Comparison of ENCODE assay signal across 8 mouse cellular contexts in the genomic region with DNA sequence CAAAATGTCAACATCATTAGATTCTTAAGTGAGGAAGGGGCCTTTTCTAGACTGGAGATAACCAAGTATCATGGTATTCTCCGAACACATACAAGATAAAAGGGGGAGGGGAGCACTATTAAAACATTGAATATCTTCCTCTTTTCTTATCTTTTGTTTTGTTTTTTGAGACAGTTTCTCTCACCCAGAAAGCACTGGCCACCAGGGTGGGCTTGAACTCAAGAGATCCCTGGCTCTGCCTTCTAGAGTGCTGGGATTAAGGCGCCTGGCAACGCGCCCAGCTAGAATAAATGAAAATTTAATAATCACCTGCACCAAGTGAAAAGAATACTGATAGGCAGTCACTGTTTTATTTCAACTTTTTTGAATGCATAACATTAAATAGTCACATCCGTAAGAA. TPM values are rescaled to one million over a fixed set of nuclear protein-coding genes. Genes with fewer than 3 reads are reported as not detected.
DNase-seq lines count a peak whose midpoint lies in the region; ATAC-seq and TF ChIP-seq lines count a peak whose summit lies in the region.

No protein-coding gene starts in this region.

- no peak for DNase-seq in heart, postnatal 10 days
- DNase-seq in G1E (ENCODE audit: low spot score): no peak
- peak; percentile 28 for DNase-seq in embryonic facial prominence, embryonic 14.5 days (ENCODE audit: low spot score)
- DNase-seq in kidney, postnatal 10 days: peak; percentile 37
- DNase-seq in testis, postnatal 10 days (ENCODE audit: low spot score): no peak
- no peak for DNase-seq in thymus, postnatal 10 days (ENCODE audit: low spot score in 2 of 2)

- H3K4me3 ChIP-seq in heart, embryonic 11.5 days (ENCODE audit: low read depth, low read length): peak overlapping the region; percentile 79
- H3K4me3 ChIP-seq in G1E (ENCODE audit: low read depth, low read length): peak overlapping the region; percentile 89
- peak overlapping the region; percentile 76 for H3K4me3 ChIP-seq in embryonic facial prominence, embryonic 14.5 days (ENCODE audit: low read depth, low read length)
- H3K4me3 ChIP-seq in neural tube, embryonic 15.5 days (replicated peaks): peak overlapping the region; percentile 79

- 31% methylated on average over 5 of the region's 5 CpGs for WGBS in heart, embryonic 11.5 days (ENCODE audit: insufficient replicate concordance)
- 46% methylated on average over 5 of the region's 5 CpGs for WGBS in embryonic facial prominence, embryonic 14.5 days
- WGBS in neural tube, embryonic 15.5 days: 36% methylated on average over 5 of the region's 5 CpGs

- H3K27me3 ChIP-seq in heart, embryonic 11.5 days (ENCODE audit: control insufficient read depth, insufficient read depth, low read length): no peaks in the 10 kb centered on the region
- H3K27me3 ChIP-seq in G1E (ENCODE audit: insufficient read depth, low read length): no peaks in the 10 kb centered on the region
- H3K27me3 ChIP-seq in embryonic facial prominence, embryonic 14.5 days (replicated peaks; ENCODE audit: control insufficient read depth, insufficient read depth, low read length): no peaks in the 10 kb centered on the region
- no peaks in the 10 kb centered on the region for H3K27me3 ChIP-seq in neural tube, embryonic 15.5 days (replicated peaks)

- no peaks in the 10 kb centered on the region for H3K36me3 ChIP-seq in heart, embryonic 11.5 days (ENCODE audit: control insufficient read depth, insufficient read depth, low read length)
- H3K36me3 ChIP-seq in G1E (replicated peaks): peaks cover 23% of the 10 kb centered on the region
- 0 out of 2 replicates have a peak, but pooled peaks cover 8% of the 10 kb centered on the region for H3K36me3 ChIP-seq in embryonic facial prominence, embryonic 14.5 days (ENCODE audit: control insufficient read depth, insufficient read depth, low read length)
- no peaks in the 10 kb centered on the region for H3K36me3 ChIP-seq in neural tube, embryonic 15.5 days

- H3K9me3 ChIP-seq in heart, embryonic 11.5 days (replicated peaks; ENCODE audit: control insufficient read depth, low read length): no peaks in the 10 kb centered on the region
- H3K9me3 ChIP-seq in G1E (replicated peaks): no peaks in the 10 kb centered on the region
- no peaks in the 10 kb centered on the region for H3K9me3 ChIP-seq in embryonic facial prominence, embryonic 14.5 days (ENCODE audit: control insufficient read depth, low read length)
- no peaks in the 10 kb centered on the region for H3K9me3 ChIP-seq in neural tube, embryonic 15.5 days (replicated peaks)

- H3K4me2 ChIP-seq in heart, embryonic 11.5 days: peak overlapping the region; percentile 70
- H3K4me2 ChIP-seq in embryonic facial prominence, embryonic 14.5 days (ENCODE audit: low read depth, low read length): peak overlapping the region; percentile 75
- H3K4me2 ChIP-seq in neural tube, embryonic 15.5 days: peak overlapping the region; percentile 68

- no peak for ATAC-seq in heart, embryonic 11.5 days (replicated peaks; ENCODE audit: insufficient number of reproducible peaks, low FRiP score, low TSS enrichment)
- no peak for ATAC-seq in G1E (ENCODE audit: extremely low read depth, insufficient number of reproducible peaks, low FRiP score, poor library complexity, severe bottlenecking)
- no peak for ATAC-seq in embryonic facial prominence, embryonic 14.5 days (ENCODE audit: low read depth)
- ATAC-seq in neural tube, embryonic 15.5 days (ENCODE audit: low FRiP score): no peak

- peaks cover 16% of the 10 kb centered on the region; the same call in 1 of the 2 replicates for H3K4me1 ChIP-seq in heart, embryonic 11.5 days (ENCODE audit: control insufficient read depth, insufficient read depth, low read length)
- H3K4me1 ChIP-seq in G1E (ENCODE audit: insufficient read depth, low read depth, low read length): peaks cover 29% of the 10 kb centered on the region
- H3K4me1 ChIP-seq in embryonic facial prominence, embryonic 14.5 days (ENCODE audit: control insufficient read depth, insufficient read depth, low read length): peaks cover 22% of the 10 kb centered on the region
- peaks cover 31% of the 10 kb centered on the region for H3K4me1 ChIP-seq in neural tube, embryonic 15.5 days

- H3K9ac ChIP-seq in heart, embryonic 11.5 days (ENCODE audit: low read depth, low read length): no peak overlapping the region; the same call in 1 of the 2 replicates
- H3K9ac ChIP-seq in embryonic facial prominence, embryonic 14.5 days (ENCODE audit: low read depth, low read length): peak overlapping the region; percentile 92
- peak overlapping the region; percentile 34; the same call in 1 of the 2 replicates for H3K9ac ChIP-seq in neural tube, embryonic 15.5 days (replicated peaks)

- TF ChIP-seq CTCF in G1E (IDR thresholded peaks at IDR 0.05; ENCODE audit: low read depth, low read length): no peak

- intact Hi-C loops in heart, postnatal 10 days (cut with DNase I): loop anchor here (2.0 kb wide), 1 partner anchor 148 kb away; a partner anchor contains a TSS

- H3K27ac ChIP-seq in heart, embryonic 11.5 days (ENCODE audit: low read depth, low read length): no peak overlapping the region
- no peak overlapping the region for H3K27ac ChIP-seq in embryonic facial prominence, embryonic 14.5 days (replicated peaks; ENCODE audit: low read depth, low read length)
- H3K27ac ChIP-seq in neural tube, embryonic 15.5 days (replicated peaks): no peak overlapping the region

RNA-seq across cellular contexts. Expression of a gene that starts 1.5 kb away (rescaled TPM):
- polyA plus RNA-seq in heart, embryonic 11.5 days (2014; fragmentation: Nextera tagmentation; extraction: Ambion mirVana): 58.2 and 79.7 TPM in 2 replicates
- total RNA-seq in heart, postnatal 10 days (2021): 10 to 100 TPM; 34.1 to 34.2 TPM
- total RNA-seq in G1E (2014; fragmentation: Nextera tagmentation) (91.5 and 109 TPM in 2 replicates), G1E (2017) (94.0 and 95.5 TPM in 2 replicates)
- polyA plus RNA-seq in G1E (2012): 35.3 and 46.6 TPM in 2 replicates
- polyA plus RNA-seq in embryonic facial prominence, embryonic 14.5 days (2014; fragmentation: Nextera tagmentation; extraction: Ambion mirVana): 76.0 and 79.5 TPM in 2 replicates
- polyA plus RNA-seq in neural tube, embryonic 15.5 days (2015; fragmentation: Nextera tagmentation; extraction: Ambion mirVana): 61.2 and 64.8 TPM in 2 replicates

Comparison
In these comparisons a context has a peak if more than half of its experiments do, and no peak if none do; other contexts are left out.
1. DNase-seq: peak in embryonic facial prominence, embryonic 14.5 days (single experiment) and kidney, postnatal 10 days (single experiment); none in heart, postnatal 10 days (0 of 2), G1E (single experiment), testis, postnatal 10 days (single experiment) and thymus, postnatal 10 days (0 of 2).
2. Peak in every context shown above with its lines, with median percentiles within 50 percentile points of each other: H3K4me2 ChIP-seq and H3K4me3 ChIP-seq.